Mouse (Mus musculus): ENCODE results near the gene Kiss1r.
A peak's percentile ranks its signal among the peaks of the same experiment; 100 is the strongest.

Gene Kiss1r

GRCm38 (mm10) chr10:79921572-79921971 lies 4.8 kb downstream of the Kiss1r start:
- DNase-seq (ENCODE audit: extremely low read depth, insufficient read length, low spot score): no peak

- peak; percentile 91 for DNase-seq (ENCODE audit: extremely low read depth, insufficient read length, low spot score)
Measured at GRCm38 (mm10) chr10:79924998-79925784, 8.4 kb downstream of the Kiss1r start.

GRCm38 (mm10) chr10:79925785-79926490 lies 9.2 kb downstream of the Kiss1r start:
- DNase-seq (ENCODE audit: extremely low read depth, insufficient read length, low spot score): no peak

GRCm38 (mm10) chr10:79926491-79927323 lies 9.9 kb downstream of the Kiss1r start, which contains the start of gene Arid3a:
TSS of gene Arid3a (plus strand) at chr10:79927043.
- DNase-seq (ENCODE audit: extremely low read depth, insufficient read length, low spot score): peak; percentile 95

- peak; percentile 72 for DNase-seq (ENCODE audit: extremely low read depth, insufficient read length, low spot score)
Measured at GRCm38 (mm10) chr10:79927324-79928029, 10.7 kb downstream of the Kiss1r start.

GRCm38 (mm10) chr10:79928030-79928694 lies 11.4 kb downstream of the Kiss1r start:
- peak; percentile 51 for DNase-seq (ENCODE audit: extremely low read depth, insufficient read length, low spot score)

- DNase-seq (ENCODE audit: extremely low read depth, insufficient read length, low spot score): no peak
Measured at GRCm38 (mm10) chr10:79928907-79929701, 12.3 kb downstream of the Kiss1r start.

- DNase-seq (ENCODE audit: extremely low read depth, insufficient read length, low spot score): no peak
Measured at GRCm38 (mm10) chr10:79929967-79930825, 13.4 kb downstream of the Kiss1r start.

GRCm38 (mm10) chr10:79930826-79931186 lies 14.0 kb downstream of the Kiss1r start:
- no peak for DNase-seq (ENCODE audit: extremely low read depth, insufficient read length, low spot score)

- no peak for DNase-seq (ENCODE audit: extremely low read depth, insufficient read length, low spot score)
Measured at GRCm38 (mm10) chr10:79931797-79932196, 15.0 kb downstream of the Kiss1r start.

- DNase-seq (ENCODE audit: extremely low read depth, insufficient read length, low spot score): peak; percentile 42
Measured at GRCm38 (mm10) chr10:79932736-79933135, 16.0 kb downstream of the Kiss1r start.

GRCm38 (mm10) chr10:79933145-79933679 lies 16.4 kb downstream of the Kiss1r start:
- DNase-seq (ENCODE audit: extremely low read depth, insufficient read length, low spot score): no peak

- no peak for DNase-seq (ENCODE audit: extremely low read depth, insufficient read length, low spot score)
Measured at GRCm38 (mm10) chr10:79933861-79934260, 17.1 kb downstream of the Kiss1r start.

- DNase-seq (ENCODE audit: extremely low read depth, insufficient read length, low spot score): peak; percentile 86
Measured at GRCm38 (mm10) chr10:79934272-79934721, 17.5 kb downstream of the Kiss1r start.

GRCm38 (mm10) chr10:79934794-79935569 lies 18.2 kb downstream of the Kiss1r start:
- DNase-seq (ENCODE audit: extremely low read depth, insufficient read length, low spot score): no peak

- DNase-seq (ENCODE audit: extremely low read depth, insufficient read length, low spot score): no peak
Measured at GRCm38 (mm10) chr10:79936284-79936910, 19.6 kb downstream of the Kiss1r start.

Measured in 3134 (cell line).